Mouse (Mus musculus): ENCODE measurements at regions not wholly inside any gene's neighbourhood (a gene's known extent, or its start where the extent isn't known, plus 50 kb on each side); places are given as distances from the start of the nearest gene placed in this dataset.

DNA sequence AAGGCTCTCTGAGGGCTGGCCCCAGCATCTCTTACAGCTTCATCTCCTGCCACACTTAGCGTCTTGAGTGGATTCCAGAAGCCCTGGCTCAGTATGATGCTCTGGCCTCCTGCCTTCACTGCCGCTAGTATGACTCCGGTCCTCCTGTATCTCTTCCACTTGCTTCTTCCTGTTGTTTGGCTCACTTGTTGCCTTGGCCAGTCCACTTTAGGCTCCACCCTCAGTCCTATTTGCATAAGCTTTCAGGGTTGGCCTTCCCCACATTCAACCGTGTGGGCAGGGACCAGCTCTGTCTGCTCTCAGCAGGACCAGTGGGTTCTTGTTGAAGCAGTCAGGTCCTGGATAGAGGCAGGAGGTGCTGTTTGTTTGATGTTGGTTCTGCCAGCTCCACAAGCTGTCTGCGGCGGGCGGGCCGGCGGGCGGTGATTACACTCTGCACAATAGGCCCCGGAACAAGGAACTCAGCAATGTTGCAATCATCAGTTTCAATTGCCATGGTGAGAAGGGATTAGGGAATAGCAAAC is 232.6 kb upstream of the Chd6 start:
- peak in 1 of 2 experiments; percentile 21 for DNase-seq (ENCODE audit: low spot score in 2 of 2)

GRCm38 (mm10) chr2:161340291-161340690 is 231.4 kb upstream of the Chd6 start:
- no peak for DNase-seq (ENCODE audit: low spot score in 2 of 2)

GRCm38 (mm10) chr2:161339327-161340001 is 230.6 kb upstream of the Chd6 start:
- DNase-seq (ENCODE audit: low spot score in 2 of 2), result no peak

- DNase-seq (ENCODE audit: low spot score in 2 of 2), result no peak
Observed at GRCm38 (mm10) chr2:161338953-161339326, 230.1 kb upstream of the Chd6 start.

GRCm38 (mm10) chr2:161332653-161333052 is 223.8 kb upstream of the Chd6 start:
- DNase-seq (ENCODE audit: low spot score in 2 of 2), result no peak

GRCm38 (mm10) chr2:161331850-161332365 is 223.0 kb upstream of the Chd6 start:
- no peak for DNase-seq (ENCODE audit: low spot score in 2 of 2)

DNA sequence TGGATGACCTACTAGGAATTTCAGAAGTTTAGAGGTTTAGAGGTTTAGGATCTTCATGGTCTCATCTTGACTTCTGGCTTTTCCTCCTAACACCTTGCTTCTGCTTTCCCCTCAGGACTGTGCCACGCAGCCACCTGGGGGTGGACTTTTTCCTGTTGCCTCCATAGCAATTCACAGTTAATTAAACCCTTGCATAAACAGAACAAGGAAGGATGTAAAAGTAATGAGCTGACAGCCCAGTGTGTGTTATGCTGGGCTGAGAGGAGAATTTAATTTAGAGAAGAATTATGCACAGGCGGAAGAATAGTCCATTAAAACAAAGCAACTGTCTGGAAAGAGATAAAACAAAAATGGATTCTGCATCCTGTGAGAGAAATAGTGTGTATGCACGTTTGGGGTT is 193.9 kb upstream of the Chd6 start:
- DNase-seq (ENCODE audit: low spot score in 2 of 2), result no peak

- DNase-seq (ENCODE audit: low spot score in 2 of 2), result no peak
Observed at GRCm38 (mm10) chr2:161268861-161269413, 160.1 kb upstream of the Chd6 start.

DNA sequence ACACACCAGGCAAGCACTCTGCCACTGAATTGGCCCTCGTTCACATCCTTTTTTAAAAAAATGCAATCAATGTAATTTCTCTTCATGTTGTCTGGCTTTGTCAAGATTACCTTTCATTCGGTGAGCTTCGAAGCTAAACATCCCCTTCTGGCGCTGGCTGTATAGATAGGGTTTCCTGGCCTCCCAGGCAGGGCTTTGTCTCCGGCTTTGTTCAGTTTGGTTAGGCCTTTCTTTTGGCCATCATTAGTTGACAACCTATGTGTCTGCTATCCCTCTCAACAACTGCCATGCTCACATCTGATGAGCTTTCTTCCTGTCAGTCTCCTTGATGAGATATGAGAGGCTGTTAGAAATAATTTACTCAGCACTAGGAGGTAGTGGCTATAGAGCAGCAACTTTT is 157.6 kb upstream of the Chd6 start:
- no peak for DNase-seq (ENCODE audit: low spot score in 2 of 2)

- DNase-seq (ENCODE audit: low spot score in 2 of 2), result peak; percentile 8 to 11
Observed at GRCm38 (mm10) chr2:161265211-161265610, 156.3 kb upstream of the Chd6 start.

GRCm38 (mm10) chr2:161252761-161253160 is 143.9 kb upstream of the Chd6 start:
- no peak for DNase-seq (ENCODE audit: low spot score in 2 of 2)

GRCm38 (mm10) chr2:161241665-161242064 is 132.8 kb upstream of the Chd6 start:
- DNase-seq (ENCODE audit: low spot score in 2 of 2), result no peak

DNA sequence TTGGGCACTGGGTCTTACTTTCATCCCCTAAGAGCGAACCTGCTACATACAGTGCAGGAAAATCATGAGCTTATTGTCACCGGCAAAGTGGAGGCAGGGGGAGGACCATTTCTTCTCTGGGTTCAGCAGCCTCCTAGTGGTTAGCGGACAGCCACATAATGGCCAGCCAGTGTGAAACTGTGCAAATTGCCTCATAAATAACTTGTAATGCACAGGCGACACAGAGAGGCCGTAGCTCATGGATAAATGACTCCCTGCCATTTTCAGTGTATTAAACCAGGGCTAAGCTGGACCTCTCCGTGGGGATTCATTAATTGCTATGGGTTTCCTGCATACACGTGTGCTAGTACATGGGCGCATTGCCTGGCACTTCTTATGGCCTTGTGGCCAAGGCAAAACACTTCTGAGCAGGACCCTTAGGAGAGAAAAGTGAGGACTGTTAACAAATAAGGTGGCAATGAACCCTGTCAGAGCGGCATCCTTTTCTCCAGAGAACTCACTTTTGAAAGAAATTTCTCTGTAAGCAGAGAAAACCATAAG is 128.5 kb upstream of the Chd6 start:
- DNase-seq (ENCODE audit: low spot score in 2 of 2), result no peak

- DNase-seq (ENCODE audit: low spot score in 2 of 2), result no peak
Observed at GRCm38 (mm10) chr2:161233155-161233741, 124.4 kb upstream of the Chd6 start.

- DNase-seq (ENCODE audit: low spot score in 2 of 2), result peak in 1 of 2 experiments; percentile 23
Observed at GRCm38 (mm10) chr2:161231405-161231804, 122.5 kb upstream of the Chd6 start.

GRCm38 (mm10) chr2:161215736-161216135 is 106.9 kb upstream of the Chd6 start:
- DNase-seq (ENCODE audit: low spot score in 2 of 2), result no peak

DNA sequence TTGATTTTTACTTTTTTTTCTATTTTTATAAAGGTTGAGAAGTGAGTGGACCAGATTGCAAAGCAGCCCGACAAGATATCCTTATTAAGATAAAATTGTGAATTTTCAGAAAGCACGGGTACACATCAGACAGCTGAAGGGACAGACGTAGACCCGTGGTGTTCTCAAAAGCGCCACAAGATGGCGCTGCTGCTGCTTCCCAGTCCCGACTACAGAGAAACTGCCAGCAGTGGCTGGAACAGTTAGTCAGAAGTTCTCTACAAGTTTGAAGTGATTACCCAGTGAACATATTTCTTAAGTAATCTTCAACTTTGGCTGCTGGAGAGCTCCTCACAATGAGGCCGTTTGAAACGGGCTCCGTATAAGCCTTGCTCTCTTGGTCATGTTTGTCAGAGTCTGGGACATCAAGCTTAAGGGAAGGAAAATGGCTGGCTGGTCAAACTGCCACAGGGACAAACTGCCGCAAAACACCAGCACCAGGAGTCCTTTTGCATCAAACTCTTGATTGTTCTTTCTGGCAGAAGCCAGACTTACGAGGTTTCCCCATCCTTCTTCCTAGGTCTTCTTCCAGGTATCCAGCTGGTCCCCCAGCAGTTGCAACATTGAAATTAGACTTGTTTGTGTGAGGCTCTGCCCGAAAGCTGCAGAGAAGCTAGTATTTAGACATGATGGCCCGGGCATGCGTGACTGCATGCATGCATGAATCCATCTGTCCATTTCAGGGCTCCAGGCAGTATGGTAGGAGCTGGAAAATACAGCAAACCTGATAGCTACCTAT is 106.0 kb upstream of the Chd6 start:
- peak; percentile 60 to 83 for DNase-seq (ENCODE audit: low spot score in 2 of 2)

GRCm38 (mm10) chr2:161212322-161212882 is 103.5 kb upstream of the Chd6 start:
- no peak for DNase-seq (ENCODE audit: low spot score in 2 of 2)

DNA sequence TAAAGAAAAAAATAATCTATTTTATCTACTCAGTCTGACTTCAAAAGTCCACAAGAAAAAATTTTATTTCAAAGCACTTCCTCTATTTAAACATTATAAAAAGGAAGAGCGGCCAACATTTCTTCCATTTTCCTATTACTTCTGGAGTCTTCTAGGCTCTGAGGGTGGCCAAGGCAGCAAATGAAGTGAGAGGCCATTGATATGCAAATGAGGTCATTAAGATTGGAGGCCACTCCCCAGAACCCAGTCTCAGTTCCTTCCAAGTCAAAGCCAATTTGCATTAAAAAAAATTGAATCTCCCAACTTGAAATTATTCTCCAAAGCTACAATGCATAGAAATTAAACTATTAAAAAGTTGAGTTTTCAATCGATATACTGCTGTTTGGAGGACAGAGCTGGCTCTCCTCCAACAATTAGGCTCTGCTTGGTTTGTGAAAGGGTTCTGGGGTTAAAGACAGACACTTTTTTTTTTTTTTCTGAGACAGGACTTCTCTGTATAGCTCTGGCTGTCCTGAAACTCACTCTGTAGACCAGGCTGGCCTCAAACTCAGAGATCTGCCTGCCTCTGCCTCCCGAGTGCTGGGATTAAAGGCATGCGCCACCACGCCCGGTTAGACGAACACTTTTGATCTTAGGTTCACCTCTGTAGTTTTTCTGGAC is 88.0 kb upstream of the Chd6 start:
- no peak for DNase-seq (ENCODE audit: low spot score in 2 of 2)

DNA sequence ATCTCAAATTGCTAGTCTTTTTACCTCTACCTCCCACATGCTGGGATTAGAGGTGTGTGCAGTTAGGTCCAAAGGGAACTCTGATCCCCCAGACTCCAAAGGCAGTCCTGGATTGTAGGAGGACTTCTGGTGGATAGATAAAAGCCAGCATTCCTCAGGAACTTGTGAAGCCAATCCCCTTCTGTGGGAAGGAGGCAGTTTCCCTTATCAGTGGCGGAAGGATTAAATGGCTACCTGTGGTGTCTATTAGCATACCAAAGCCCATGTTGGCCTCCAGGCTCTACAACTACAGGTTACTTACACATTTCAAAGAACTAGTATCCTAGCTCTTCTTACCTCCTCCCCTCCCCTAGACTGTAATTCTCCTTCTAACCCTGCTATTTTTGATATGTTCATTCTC is 78.6 kb upstream of the Chd6 start:
- DNase-seq (ENCODE audit: low spot score in 2 of 2), result no peak

- DNase-seq (ENCODE audit: low spot score in 2 of 2), result no peak
Observed at GRCm38 (mm10) chr2:161185122-161185521, 76.2 kb upstream of the Chd6 start.
